Mouse (Mus musculus) T-helper 1 cell (primary cell): ENCODE data around the gene Hoxd10.

Experiments
- in situ Hi-C: fragments of 300-600 bp; cut with MboI, MseI; formaldehyde crosslinking; loops from one replicate; pipeline ENCODE4 v1.15.1; 2025; ENCODE audit warnings: high pct_unique_total_duplicates

Hoxd10 gene

DNA sequence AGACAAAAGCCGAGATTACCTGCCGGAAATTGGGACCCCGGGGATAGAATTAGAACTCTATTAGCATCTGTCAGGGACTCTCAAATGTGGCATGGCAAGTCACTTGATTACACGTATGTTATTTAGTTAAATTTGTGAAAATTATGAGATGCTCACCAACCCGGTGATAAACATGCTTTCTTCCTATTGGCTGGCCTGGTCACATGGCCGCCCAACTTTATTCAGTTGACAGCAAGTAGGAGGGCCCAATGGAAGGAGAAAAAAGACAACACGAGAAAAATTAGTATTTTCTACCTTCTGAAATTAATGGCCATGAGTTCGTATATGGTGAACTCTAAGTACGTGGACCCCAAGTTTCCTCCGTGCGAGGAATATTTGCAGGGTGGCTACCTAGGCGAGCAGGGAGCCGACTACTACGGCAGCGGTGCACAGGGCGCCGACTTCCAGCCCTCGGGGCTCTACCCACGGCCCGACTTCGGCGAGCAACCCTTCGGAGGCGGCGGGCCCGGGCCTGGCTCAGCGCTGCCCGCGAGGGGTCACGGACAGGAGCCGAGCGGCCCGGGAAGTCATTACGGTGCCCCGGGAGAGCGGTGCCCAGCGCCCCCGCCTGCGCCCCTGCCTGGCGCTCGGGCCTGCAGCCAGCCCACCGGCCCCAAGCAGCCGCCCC lies 35.4 kb downstream of the Hoxd10 start:
- in situ Hi-C loops = loop anchor here (10.0 kb wide), 1 partner anchor 578 kb away; no protein-coding TSS in a partner anchor

DNA sequence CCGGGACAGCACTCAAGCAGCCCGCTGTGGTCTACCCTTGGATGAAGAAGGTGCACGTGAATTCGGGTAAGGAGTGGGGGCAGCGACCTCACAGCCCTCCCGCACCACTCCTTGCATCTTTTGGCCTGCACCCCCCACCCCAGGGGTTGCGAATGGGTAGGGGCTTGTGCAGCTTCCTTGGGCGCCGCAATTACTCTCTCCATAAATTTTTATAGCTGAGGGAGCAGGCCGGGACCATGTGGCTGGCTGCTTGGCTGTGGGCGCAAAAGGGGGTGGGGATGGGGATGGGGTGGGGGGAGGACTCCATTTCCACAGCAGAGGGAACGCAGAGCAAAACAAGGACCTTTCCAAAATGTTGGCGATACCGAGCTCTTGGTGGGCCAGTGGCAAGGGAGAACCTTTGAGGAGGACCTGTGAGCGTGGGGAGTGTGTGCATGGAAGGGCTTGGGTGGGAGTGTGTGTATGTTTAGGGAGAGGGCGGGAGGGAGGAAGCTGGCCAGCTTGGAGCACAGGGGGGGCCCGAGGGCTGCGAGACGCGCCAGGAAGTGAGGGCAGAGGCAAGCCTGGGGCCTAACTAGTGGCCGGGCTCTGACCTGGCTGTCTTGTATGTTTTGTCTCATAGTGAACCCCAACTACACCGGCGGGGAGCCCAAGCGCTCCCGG lies 36.0 kb downstream of the Hoxd10 start:
- in situ Hi-C loops = loop anchor here (10.0 kb wide), 1 partner anchor 577 kb away; no protein-coding TSS in a partner anchor

DNA sequence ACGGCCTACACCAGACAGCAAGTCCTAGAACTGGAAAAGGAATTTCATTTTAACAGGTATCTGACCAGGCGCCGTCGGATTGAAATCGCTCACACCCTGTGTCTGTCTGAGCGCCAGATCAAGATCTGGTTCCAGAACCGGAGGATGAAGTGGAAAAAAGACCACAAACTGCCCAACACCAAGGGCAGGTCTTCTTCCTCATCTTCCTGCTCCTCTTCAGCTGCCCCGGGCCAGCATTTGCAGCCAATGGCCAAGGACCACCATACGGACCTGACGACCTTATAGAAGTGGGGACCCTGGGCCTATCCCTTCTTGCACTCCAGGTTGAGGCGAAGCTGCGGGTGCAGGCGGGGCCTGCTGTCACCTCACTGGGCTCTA lies 36.6 kb downstream of the Hoxd10 start:
- in situ Hi-C loops = loop anchor here (10.0 kb wide), 1 partner anchor 577 kb away; no protein-coding TSS in a partner anchor

DNA sequence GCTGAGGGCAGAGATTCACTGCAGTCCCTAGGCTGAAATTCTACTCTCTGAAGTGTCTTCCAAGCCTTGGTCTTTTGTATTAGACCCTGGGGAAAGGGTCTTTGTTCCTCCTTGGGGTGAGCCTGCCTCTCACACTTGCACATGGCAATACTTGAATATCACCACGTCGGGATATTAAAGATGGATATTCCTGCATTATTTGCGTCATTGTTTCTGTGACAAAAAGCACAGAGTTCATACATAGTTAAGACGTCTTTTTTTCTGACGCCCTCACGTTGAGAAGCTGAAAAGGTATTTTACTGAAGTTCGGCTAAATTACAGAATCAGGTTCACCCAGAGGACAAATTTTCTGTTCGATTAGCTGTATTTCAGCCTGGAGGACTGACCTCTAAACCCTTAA lies 38.6 kb downstream of the Hoxd10 start:
- in situ Hi-C loops = no loop called here

DNA sequence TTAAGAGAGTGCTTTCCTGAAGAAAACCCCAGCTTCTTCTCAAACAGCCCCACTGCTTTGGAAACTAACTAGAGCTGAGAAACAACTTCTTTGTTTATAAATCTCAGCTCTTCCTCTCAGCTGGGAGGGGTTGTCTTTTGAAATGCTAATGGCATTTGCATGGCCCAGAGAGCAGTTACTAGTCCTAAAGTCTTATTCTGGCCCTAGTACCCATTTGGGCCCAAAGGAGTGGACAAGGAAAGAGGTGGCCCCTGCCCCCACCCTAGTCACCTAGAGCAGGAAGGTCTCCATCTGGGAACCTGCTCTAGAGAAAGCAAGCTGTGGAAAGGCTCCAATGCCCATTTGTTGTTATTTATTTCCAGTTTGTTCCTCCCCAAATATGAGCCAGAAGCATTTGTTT lies 39.3 kb downstream of the Hoxd10 start:
- in situ Hi-C loops = no loop called here

DNA sequence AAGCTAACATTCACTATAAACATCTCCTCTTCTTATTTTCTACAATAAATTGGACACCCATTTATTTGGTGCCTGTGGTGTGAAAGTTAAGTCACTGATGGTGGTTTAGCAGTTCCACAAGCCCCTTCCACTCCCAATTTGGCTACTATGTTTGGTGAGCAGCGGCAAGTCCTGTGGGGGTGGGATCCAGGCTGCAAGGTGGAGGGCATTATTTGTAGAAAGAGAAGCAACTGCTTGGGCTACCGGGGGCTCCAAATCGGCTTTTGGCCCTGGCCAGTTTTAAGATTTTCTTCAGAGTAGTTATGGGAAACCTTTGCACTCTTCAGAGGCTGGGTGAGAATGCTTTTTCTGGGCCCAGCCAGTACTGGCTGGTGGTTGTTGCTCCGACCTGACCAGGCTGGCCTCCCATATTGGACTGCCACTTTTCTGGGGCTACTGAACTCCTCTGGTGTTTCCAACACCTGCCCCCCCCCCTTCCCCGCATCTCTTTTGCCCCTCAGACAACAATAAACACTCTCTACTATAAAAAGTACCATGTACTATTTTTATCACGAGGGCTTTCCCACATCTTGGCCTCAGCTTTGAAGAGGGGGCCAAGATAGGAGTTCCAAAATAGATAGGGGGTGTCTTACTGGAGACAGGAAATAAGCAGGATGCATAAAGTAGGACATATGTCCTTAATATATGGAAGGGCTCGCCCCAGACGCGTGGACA lies 40.2 kb downstream of the Hoxd10 start:
- in situ Hi-C loops = no loop called here

DNA sequence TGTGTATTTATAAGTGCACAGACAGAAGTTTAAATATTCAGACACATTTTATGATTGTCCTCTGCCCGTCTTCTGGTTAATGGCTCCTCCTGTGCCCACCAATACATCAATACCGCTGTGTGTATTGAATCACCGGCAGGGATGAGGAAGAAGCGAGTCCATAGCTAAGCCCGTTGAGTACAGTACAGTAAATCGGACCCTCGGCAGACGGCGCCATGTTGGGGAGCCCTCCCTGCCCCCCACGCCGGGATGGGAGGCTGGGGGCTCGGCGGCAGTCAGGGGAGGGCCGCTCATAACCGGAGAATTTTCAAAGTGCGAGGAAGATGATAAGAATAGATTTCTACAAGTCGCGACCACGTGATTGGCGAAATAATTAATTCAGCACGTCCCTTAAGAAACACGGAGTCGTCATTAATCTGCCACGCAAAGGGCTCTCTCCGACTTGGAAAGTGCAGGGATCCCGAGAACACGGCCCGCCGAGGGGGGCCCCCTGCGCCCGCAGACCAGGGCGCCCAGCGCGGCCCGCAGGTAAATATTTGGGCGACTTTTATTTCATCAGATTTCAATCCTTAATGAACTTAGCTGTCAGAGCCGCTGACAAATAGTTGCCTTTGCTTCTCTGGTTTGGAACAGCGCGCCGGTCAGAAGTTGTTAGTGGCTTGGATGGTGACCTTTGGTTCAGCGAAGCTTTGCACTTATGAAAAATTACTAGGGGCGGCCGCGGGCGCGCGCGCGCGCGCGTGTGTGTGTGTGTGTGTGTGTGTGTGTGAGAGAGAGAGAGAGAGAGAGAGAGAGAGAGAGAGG lies 41.0 kb downstream of the Hoxd10 start:
- in situ Hi-C loops = no loop called here

DNA sequence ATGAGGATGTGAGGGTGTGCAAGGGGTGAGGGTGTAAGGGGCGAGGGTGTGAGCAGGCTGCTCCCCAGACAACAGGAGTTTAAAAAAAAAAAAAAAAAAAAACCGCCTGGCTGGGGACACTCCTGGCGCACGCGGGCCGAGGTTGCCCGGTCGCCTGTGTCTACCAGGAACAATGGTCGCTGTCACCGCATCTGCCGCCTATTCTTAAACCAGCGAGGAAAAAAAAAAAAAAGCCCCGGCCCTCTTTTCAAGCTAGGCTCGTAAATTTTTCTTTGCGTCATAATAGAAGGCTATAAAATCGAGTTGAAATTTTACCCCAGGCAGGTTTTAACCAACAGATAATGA lies 41.6 kb downstream of the Hoxd10 start:
- in situ Hi-C loops = no loop called here

DNA sequence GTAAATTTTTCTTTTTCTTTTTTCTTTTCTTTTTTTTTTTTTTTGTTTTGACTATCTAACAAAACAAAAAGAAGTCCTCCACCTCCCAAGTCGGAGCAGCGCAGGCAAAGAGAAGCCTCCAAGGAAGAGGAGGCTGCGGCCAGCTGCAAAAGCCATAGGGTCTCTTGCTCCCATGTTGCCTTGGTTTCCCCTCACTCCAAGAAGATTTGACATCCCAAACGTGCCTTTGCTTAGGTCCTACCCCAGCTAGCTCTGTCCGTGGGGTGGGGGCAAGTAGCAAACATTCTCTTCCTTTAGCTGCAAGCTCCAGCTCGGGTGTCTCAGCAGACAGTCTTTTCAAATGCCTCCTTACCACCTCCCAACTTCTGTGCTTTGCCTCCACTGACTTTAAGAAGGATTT lies 42.0 kb downstream of the Hoxd10 start:
- in situ Hi-C loops = no loop called here

DNA sequence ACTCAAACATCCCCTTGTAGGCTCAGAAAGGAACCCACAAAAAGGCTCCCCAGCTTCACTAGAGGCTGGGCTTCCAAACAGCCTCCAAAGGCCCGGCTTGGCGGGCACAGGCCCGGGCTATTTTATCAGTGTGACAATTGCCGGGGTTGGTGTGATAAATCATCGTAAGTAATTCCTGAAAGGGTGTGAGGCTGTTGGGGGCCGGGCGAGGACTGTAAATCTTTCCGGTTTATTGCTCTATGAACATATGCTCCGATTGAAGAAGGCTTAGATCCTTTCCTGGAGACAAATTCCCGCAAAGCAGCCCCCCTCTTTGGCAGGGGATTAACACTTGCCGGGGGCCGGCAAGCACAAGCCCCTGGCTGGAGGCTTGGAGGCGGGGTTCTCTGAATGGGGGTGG lies 42.7 kb downstream of the Hoxd10 start:
- in situ Hi-C loops = no loop called here

DNA sequence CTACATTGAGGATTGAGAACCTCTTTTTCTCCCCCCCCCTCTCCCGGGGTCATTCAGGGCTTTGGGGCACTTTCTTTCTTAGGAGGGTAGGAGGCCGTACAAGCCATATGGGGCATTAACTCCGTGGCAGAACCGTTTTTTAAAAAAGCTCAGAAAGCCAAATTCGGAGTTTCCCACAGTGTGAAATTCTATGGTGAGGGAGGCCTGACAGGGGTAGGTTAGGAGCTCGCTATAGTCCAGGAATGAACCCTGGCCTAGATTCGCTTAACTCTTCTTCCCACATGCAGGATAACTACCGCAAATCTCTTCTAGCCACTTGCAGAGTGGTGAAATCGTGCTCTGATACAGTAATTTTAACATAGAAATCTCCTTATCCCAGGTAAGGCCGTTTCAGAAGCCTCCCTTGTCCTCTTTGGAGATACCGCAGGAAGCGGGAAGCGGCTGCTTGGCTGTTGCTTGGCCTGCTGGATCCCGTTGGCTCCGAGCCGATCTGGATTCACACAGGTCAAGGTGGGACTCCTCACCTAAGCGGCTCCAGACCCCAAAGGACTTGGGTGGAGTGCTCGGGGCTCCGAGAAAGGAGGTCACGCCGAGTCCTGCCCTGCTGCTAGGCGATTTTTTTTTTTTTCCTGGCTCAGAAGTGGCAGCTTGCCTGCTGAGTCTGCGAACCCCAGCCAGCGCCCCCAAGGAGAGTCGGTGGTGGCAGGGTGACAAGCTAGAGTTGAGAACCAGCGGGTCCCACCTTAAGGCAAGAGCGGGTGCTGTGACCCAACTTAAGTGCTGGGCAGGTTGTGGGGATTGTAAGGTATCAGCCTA lies 43.5 kb downstream of the Hoxd10 start:
- in situ Hi-C loops = loop anchor here (5.0 kb wide), 1 partner anchor 43 kb away; the partner anchor contains the start of gene Hoxd10

DNA sequence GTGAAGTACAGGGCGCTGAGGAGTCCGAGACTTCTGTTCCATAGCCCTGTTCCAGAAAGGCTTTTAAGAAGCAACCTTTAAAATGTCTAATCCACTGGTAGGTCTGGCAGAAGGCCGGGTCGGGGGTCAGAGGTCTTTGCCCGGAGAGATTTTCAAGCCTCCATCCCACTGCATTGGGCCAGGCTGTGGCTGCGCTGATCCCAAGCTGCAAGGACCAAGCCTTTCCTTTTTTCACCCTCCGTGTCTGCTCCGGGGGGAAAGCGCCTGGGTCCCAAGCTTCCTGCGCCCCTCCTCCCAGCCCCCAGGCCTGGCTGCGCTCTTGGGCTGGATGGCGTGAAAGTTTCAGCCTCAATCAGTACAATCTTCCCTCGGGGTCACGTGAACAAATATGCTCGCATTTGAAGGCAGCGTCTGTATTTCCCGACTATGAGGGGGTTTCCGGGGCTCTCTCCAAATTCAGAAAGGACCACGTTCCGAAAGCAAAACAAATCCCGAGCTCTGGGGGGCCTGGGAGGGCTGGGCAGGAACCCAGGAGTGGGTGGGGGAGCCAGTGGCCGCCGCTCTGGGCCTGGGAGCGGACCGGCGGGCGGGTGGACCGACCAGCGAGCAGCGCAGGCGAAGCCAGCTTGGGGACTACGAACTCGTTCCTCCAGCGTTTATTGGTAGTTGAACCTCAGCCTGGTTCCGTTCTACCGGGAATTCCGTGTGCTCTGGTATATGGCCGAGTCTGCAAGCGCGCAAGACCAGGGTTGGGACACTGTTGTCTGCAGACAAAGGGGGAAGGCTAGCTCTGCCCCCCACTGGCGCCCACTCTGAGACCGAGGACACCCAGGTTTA lies 44.3 kb downstream of the Hoxd10 start:
- in situ Hi-C loops = loop anchor here (5.0 kb wide), 1 partner anchor 44 kb away; the partner anchor contains the start of gene Hoxd10

DNA sequence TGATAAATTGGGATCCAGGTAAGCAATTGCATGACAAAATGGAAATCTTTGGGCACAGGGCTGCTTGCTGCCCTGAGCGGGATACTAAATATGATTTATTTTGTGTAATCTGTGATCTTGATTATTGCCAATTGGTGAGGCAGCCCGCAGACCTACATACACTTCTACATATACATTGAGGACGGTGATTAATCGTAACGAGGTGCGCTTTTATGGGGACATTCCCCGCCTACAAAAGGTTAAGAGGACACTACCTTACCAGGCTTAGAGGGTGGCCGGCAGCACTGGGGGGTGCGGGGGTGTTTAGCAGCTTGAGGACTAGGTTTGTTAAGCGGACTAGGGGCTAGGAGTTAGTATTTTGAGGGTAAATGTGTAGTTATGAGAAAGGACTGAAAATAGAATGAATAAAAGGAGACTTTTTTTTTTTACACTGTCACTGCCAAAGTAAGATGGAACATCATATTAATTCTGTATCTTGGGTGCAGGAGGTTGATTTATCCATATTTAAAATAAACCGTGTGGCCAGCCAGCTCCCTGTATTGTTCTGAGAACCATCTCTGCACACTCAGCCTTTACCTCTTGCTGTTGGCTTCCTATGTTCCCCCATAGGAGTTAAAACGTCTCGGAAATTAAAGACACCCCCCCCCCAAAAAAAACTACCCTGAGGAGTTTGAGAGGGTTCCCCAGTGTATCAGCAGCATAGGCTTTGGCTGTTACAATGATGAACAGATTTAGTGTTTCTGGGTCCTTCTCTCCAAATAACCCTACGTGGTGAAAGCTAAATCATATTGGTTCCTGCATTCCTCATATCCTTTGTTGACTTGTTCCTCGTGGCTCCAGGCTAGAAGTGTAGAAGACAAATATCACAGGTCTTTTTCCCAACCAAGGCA lies 45.2 kb downstream of the Hoxd10 start:
- in situ Hi-C loops = loop anchor here (5.0 kb wide), 1 partner anchor 45 kb away; the partner anchor contains the start of gene Hoxd10

DNA sequence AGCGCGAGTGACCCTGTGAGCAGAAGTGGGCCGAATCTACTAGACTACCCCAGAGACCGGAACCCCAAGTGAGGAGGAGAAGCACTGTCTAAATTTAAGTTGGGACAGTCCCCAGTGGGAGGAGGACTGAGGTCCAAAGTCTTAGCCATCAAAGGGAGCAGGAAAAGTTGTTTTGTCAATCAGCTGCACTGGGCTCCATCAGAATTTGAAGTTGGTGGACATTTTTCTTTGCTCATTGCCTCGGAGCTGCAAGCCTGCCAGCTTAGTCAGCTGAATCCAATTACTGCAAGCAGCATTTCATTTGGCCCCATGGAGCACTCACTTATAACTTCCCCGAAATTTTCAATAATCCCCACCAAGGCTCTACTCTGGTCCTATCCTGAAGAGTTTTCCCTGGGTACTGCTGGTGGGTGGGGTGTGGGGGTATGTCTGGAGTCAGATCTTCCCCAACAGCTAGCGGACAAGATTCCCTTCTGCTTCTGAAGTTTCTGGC lies 45.9 kb downstream of the Hoxd10 start:
- in situ Hi-C loops = loop anchor here (5.0 kb wide), 1 partner anchor 45 kb away; the partner anchor contains the start of gene Hoxd10

DNA sequence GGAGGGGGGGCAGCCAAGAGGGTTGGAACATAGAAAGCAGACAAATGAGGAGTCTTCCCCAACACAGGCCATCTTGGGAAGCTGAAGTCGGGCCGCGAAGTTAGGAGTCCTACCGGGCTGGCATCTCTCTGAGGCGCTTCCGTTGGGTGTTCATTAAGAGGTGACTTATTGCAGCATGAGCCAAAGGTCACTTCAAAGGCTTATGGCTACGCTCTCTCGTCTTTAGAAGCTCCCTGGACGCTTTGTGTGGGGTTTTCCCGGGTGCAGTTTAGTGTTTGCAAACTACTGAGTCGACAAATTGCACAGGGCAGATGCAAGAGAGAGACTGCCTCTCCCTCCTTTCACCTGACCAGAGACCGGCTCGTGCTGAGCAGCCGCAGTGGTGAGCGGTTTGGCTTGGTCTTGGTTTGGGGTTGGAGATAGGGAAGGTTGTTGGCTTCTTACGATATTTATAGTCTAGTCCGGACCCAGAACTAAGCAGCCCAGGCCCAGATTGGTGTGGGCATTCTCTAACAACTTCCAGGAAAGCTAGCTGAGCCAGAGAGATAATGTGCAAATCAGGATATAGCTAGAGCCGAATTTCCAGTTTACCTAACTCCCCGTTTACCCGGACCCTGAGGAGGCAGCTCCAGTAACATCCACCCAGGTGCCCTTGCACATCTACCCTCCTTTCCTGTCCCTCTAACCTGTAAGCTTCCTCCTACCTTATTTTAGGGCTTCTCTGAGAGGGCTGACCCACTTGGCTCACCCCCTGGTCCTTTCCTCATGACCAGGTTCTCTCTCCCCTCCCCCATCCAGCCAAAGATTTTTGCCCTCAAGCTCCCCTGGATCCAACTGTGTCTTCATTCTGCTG lies 47.1 kb downstream of the Hoxd10 start:
- in situ Hi-C loops = loop anchor here (5.0 kb wide), 1 partner anchor 47 kb away; the partner anchor contains the start of gene Hoxd10

DNA sequence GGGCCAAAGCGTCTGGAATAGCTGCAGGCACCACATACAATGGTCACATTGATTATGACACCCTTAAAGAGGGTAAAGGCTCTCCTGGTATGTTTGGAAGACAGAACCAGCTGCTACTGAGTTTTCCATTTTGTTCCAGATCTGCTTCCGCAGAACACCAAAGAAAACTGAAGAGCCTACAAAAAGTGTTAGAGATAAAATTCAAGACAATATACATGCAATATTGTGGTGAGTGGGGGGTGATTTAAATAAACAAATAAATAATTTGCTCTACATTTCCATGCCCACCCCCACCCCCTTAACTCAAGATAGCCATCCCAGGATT lies 47.7 kb downstream of the Hoxd10 start:
- in situ Hi-C loops = loop anchor here (5.0 kb wide), 1 partner anchor 47 kb away; the partner anchor contains the start of gene Hoxd10

DNA sequence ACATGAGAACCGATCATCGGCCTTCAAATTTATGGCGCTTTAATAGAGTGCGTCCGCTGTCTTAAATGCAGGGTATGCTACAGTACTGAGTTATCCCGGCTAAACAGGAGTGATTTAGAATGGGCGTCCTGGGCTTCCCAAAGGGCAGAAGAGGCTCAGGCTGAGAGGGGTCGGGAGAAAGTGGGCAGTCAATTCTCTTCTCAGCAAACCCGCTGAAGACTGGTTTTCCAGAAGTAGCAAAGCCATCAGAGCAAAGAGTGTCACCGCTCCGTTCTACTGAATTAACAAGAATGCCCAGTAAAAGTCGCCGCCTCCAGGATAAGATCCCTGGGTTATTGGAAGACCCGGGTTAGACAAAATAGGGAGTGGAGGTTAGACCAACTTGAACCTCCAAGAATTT lies 48.1 kb downstream of the Hoxd10 start:
- in situ Hi-C loops = loop anchor here (5.0 kb wide), 1 partner anchor 48 kb away; the partner anchor contains the start of gene Hoxd10
